Mouse (Mus musculus) limb, embryonic 12.5 days (tissue): Measurements from ENCODE around the gene Fbxl21. TPM values are rescaled to one million over a fixed set of nuclear protein-coding genes. Genes with fewer than 3 reads are reported as not detected.

ENCODE experiments used
- ATAC-seq: fragments of 200-750 bp; cut with Nextera tagmentation; 2 replicates; pipeline ENCODE4 v1.8.0; 2017; ENCODE audit warnings: low read depth, moderate TSS enrichment; ENCODE audit not compliant: insufficient number of reproducible peaks, insufficient read depth, low FRiP score, low TSS enrichment
- H3K27ac ChIP-seq: fragments of 300-500 bp; sonication (generic); 2 replicates; pipeline ENCODE4 v1.5.1; 2016; ENCODE audit warnings: mild to moderate bottlenecking, moderate library complexity
- H3K27me3 ChIP-seq: fragments of 300-500 bp; sonication (generic); 2 replicates; pipeline ENCODE4 v1.6.1; 2016; ENCODE audit warnings: mild to moderate bottlenecking, moderate library complexity
- H3K36me3 ChIP-seq: fragments of 300-500 bp; sonication (generic); 2 replicates; pipeline ENCODE4 v1.6.1; 2016; ENCODE audit warnings: mild to moderate bottlenecking, moderate library complexity
- H3K4me1 ChIP-seq: fragments of 300-500 bp; sonication (generic); replicated peaks from 2 replicates; pipeline ENCODE4 v1.6.1; 2016
- H3K4me2 ChIP-seq: fragments of 300-500 bp; sonication (generic); 2 replicates; pipeline ENCODE4 v1.6.1; 2016; ENCODE audit warnings: mild to moderate bottlenecking, moderate library complexity
- H3K4me3 ChIP-seq: fragments of 300-500 bp; sonication (generic); replicated peaks from 2 replicates; pipeline ENCODE4 v1.5.1; 2016; ENCODE audit warnings: mild to moderate bottlenecking
- H3K9ac ChIP-seq: fragments of 300-500 bp; sonication (generic); replicated peaks from 2 replicates; pipeline ENCODE4 v1.6.1; 2016; ENCODE audit warnings: mild to moderate bottlenecking, moderate library complexity
- H3K9me3 ChIP-seq: fragments of 300-500 bp; sonication (generic); 2 replicates; pipeline ENCODE4 v1.6.1; 2016; ENCODE audit warnings: mild to moderate bottlenecking, moderate library complexity
- WGBS: fragments of 180-500 bp; shearing (Covaris S2); methylation state at CpG from one replicate; pipeline ENCODE4 v1.1.7; 2016; 5-methylcytosine and 5-hydroxymethylcytosine counted together
- polyA plus RNA-seq: library from polyadenylated mRNA; unstranded; fragments of >200 nt; fragmentation: Nextera tagmentation; extraction: Ambion mirVana; gene quantifications from 2 replicates; pipeline ENCODE4 v1.2.1, GENCODE M21; 2016

Fbxl21 gene
- polyA plus RNA-seq, 1 experiment from 2014 or later, result 2.8 TPM

GRCm38 (mm10) chr13:56506871-56507496 lies 15.3 kb upstream of the Fbxl21 start:
- Histone ChIP-seq H3K4me2 (no peak overlapping the region), H3K9ac (no peak overlapping the region), H3K36me3 (no peaks in the 10 kb centered on the region), H3K9me3 (peaks cover 5% of the 10 kb centered on the region; the same call in 1 of the 2 replicates), H3K27ac (no peak overlapping the region), H3K27me3 (no peaks in the 10 kb centered on the region), H3K4me1 (no peaks in the 10 kb centered on the region), H3K4me3 (no peak overlapping the region)
- WGBS, result 81% methylated on average over 6 of the region's 6 CpGs
- no peak for ATAC-seq

GRCm38 (mm10) chr13:56509796-56510195 lies 12.5 kb upstream of the Fbxl21 start:
- Histone ChIP-seq H3K27ac (no peak overlapping the region), H3K4me1 (no peaks in the 10 kb centered on the region), H3K36me3 (no peaks in the 10 kb centered on the region), H3K4me3 (no peak overlapping the region), H3K9me3 (peaks cover 5% of the 10 kb centered on the region; the same call in 1 of the 2 replicates), H3K4me2 (no peak overlapping the region), H3K9ac (no peak overlapping the region), H3K27me3 (no peaks in the 10 kb centered on the region)
- WGBS, result 82% methylated on average over 2 of the region's 2 CpGs
- ATAC-seq, result no peak

GRCm38 (mm10) chr13:56513595-56513994 lies 8.7 kb upstream of the Fbxl21 start:
- no peaks in the 10 kb centered on the region for H3K36me3 ChIP-seq
- no peak for ATAC-seq
- H3K4me2 ChIP-seq, result no peak overlapping the region
- no peaks in the 10 kb centered on the region for H3K4me1 ChIP-seq
- no peaks in the 10 kb centered on the region for H3K9me3 ChIP-seq
- no peaks in the 10 kb centered on the region for H3K27me3 ChIP-seq
- no peak overlapping the region for H3K27ac ChIP-seq
- no peak overlapping the region for H3K9ac ChIP-seq
- no peak overlapping the region for H3K4me3 ChIP-seq

- no peaks in the 10 kb centered on the region for H3K9me3 ChIP-seq
- 79% methylated on average over 4 of the region's 4 CpGs for WGBS
- no peak overlapping the region for H3K4me2 ChIP-seq
- ATAC-seq, result no peak
- no peak overlapping the region for H3K27ac ChIP-seq
- no peak overlapping the region for H3K4me3 ChIP-seq
- H3K9ac ChIP-seq, result no peak overlapping the region
- no peaks in the 10 kb centered on the region for H3K4me1 ChIP-seq
- no peaks in the 10 kb centered on the region for H3K27me3 ChIP-seq
- no peaks in the 10 kb centered on the region for H3K36me3 ChIP-seq
Observed at GRCm38 (mm10) chr13:56516311-56516710, 6.0 kb upstream of the Fbxl21 start.

DNA sequence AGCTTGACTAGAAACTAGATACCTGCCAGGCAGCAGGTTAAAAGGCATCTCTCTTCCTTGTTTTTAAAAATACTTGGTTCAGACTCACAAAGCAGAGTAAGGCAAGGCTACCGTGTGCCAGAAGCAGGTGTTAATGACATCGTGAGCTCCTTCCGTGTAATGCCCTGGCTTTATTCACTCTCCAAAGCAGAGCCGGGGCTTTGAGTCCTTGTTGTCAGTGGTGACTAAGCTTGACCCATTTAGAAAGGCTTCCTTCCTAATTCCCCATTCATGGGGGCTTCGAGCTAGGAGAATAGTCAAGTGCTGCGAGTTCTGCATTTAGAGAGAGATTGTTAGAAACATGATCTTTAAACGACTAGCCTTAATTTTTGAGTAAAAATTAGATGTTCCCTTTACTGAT lies 5.5 kb upstream of the Fbxl21 start:
- Histone ChIP-seq H3K4me3 (no peak overlapping the region), H3K9ac (no peak overlapping the region), H3K27me3 (no peaks in the 10 kb centered on the region), H3K36me3 (no peaks in the 10 kb centered on the region), H3K4me2 (no peak overlapping the region), H3K4me1 (no peaks in the 10 kb centered on the region), H3K27ac (no peak overlapping the region), H3K9me3 (no peaks in the 10 kb centered on the region)
- no peak for ATAC-seq
- WGBS, result 60% methylated on average over 7 of the region's 7 CpGs

DNA sequence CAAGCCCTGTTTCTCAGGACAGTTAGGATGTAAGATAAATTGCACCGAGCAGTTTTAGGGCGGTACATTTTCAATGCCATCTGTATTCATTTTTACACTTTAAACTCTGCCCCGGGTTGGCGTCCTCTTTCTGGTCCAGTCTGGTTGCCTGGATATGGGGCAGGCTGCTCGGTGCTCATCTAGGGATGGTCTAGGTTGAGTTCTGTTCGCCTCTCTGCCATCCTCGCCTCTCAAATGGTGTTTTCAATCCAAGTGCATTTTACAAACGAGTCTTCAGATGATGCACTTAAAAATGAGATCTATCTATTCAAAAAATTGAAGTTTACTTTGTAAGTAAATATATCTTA lies 522 bp downstream of the Fbxl21 start:
- peak overlapping the region; percentile 71 for H3K9ac ChIP-seq
- peak overlapping the region; percentile 70 for H3K27ac ChIP-seq
- H3K4me1 ChIP-seq, result no peaks in the 10 kb centered on the region
- H3K4me2 ChIP-seq, result peak overlapping the region; percentile 85
- no peak for ATAC-seq
- no peaks in the 10 kb centered on the region for H3K36me3 ChIP-seq
- no peaks in the 10 kb centered on the region for H3K9me3 ChIP-seq
- no peaks in the 10 kb centered on the region for H3K27me3 ChIP-seq
- WGBS, result 7% methylated on average over 8 of the region's 8 CpGs
- peak overlapping the region; percentile 66 for H3K4me3 ChIP-seq

- Histone ChIP-seq H3K9ac (no peak overlapping the region), H3K9me3 (no peaks in the 10 kb centered on the region), H3K4me1 (no peaks in the 10 kb centered on the region), H3K4me3 (no peak overlapping the region), H3K4me2 (no peak overlapping the region), H3K27ac (no peak overlapping the region), H3K27me3 (no peaks in the 10 kb centered on the region), H3K36me3 (no peaks in the 10 kb centered on the region)
- 84% methylated on average over 12 of the region's 12 CpGs for WGBS
- no peak for ATAC-seq
Observed at GRCm38 (mm10) chr13:56526871-56527270, 4.6 kb downstream of the Fbxl21 start.

GRCm38 (mm10) chr13:56527846-56528245 lies 5.6 kb downstream of the Fbxl21 start:
- H3K9ac ChIP-seq, result no peak overlapping the region
- H3K4me2 ChIP-seq, result no peak overlapping the region
- no peaks in the 10 kb centered on the region for H3K36me3 ChIP-seq
- 94% methylated on average over 7 of the region's 7 CpGs for WGBS
- H3K9me3 ChIP-seq, result no peaks in the 10 kb centered on the region
- no peak overlapping the region for H3K4me3 ChIP-seq
- no peaks in the 10 kb centered on the region for H3K27me3 ChIP-seq
- H3K27ac ChIP-seq, result no peak overlapping the region
- no peak for ATAC-seq
- no peaks in the 10 kb centered on the region for H3K4me1 ChIP-seq

DNA sequence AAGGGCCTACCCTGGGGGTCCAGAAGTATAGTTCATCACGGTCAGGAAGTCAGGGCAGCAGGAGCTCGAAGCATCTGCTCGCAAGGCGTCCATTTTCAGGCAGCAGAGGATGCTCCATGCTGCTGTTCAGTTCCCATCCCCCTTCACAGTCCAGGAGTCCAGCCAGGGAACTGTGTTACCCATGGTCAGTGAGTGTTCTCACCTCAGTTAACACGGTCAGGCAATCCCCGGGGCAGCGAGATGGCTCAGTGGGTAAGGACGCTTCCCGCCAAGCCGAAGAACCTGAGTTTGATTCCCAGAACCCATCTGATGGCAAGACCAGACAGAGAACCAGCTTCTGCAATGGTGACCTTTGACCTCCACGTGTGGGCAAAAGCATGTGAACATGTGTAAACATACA lies 6.0 kb downstream of the Fbxl21 start:
- WGBS, result 87% methylated on average over 11 of the region's 11 CpGs
- Histone ChIP-seq H3K4me1 (no peaks in the 10 kb centered on the region), H3K4me3 (no peak overlapping the region), H3K9ac (no peak overlapping the region), H3K9me3 (no peaks in the 10 kb centered on the region), H3K27me3 (no peaks in the 10 kb centered on the region), H3K36me3 (no peaks in the 10 kb centered on the region), H3K27ac (no peak overlapping the region), H3K4me2 (no peak overlapping the region)
- ATAC-seq, result no peak

GRCm38 (mm10) chr13:56529031-56529430 lies 6.8 kb downstream of the Fbxl21 start:
- no peaks in the 10 kb centered on the region for H3K27me3 ChIP-seq
- H3K4me1 ChIP-seq, result no peaks in the 10 kb centered on the region
- no peaks in the 10 kb centered on the region for H3K36me3 ChIP-seq
- WGBS, result 69% methylated on average over 4 of the region's 4 CpGs
- ATAC-seq, result no peak
- 0 out of 2 replicates have a peak, but pooled peaks cover 1% of the 10 kb centered on the region for H3K9me3 ChIP-seq
- H3K9ac ChIP-seq, result no peak overlapping the region
- H3K27ac ChIP-seq, result no peak overlapping the region
- no peak overlapping the region for H3K4me2 ChIP-seq
- H3K4me3 ChIP-seq, result no peak overlapping the region

DNA sequence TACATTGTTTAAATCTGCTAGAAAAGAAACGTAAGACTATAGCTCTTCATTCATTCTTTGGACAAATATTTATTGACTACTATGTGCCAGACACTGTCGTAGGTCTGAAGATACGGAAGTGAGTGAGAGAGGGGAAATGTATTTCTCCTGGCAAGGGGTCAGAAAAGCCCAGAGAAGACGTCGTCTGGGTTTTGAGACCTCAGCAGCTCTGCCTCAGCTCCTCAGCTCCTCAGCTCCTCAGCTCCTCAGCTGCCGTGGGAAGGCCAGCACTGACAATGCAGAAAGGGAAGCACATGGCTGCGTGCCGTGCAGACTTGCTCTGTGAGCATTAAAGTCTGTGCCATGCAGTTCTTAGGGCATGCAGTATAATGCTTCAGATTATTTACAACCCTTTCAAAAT lies 7.4 kb downstream of the Fbxl21 start:
- no peak overlapping the region for H3K27ac ChIP-seq
- H3K27me3 ChIP-seq, result no peaks in the 10 kb centered on the region
- no peak overlapping the region for H3K9ac ChIP-seq
- H3K4me2 ChIP-seq, result no peak overlapping the region
- H3K4me3 ChIP-seq, result no peak overlapping the region
- ATAC-seq, result no peak
- no peaks in the 10 kb centered on the region for H3K4me1 ChIP-seq
- 0 out of 2 replicates have a peak, but pooled peaks cover 7% of the 10 kb centered on the region for H3K9me3 ChIP-seq
- WGBS, result 62% methylated on average over 8 of the region's 8 CpGs
- no peaks in the 10 kb centered on the region for H3K36me3 ChIP-seq

- H3K27ac ChIP-seq, result no peak overlapping the region
- no peak overlapping the region for H3K4me2 ChIP-seq
- no peak overlapping the region for H3K9ac ChIP-seq
- no peak for ATAC-seq
- H3K4me3 ChIP-seq, result no peak overlapping the region
- no peaks in the 10 kb centered on the region for H3K27me3 ChIP-seq
- no peaks in the 10 kb centered on the region for H3K4me1 ChIP-seq
- H3K36me3 ChIP-seq, result no peaks in the 10 kb centered on the region
- peaks cover 14% of the 10 kb centered on the region; the same call in 1 of the 2 replicates for H3K9me3 ChIP-seq
- 81% methylated on average over 5 of the region's 5 CpGs for WGBS
Observed at GRCm38 (mm10) chr13:56534931-56535330, 12.7 kb downstream of the Fbxl21 start.
